Mouse (Mus musculus): ENCODE measurements around the gene Med14. TPM values are rescaled to one million over a fixed set of nuclear protein-coding genes. Genes with fewer than 3 reads are reported as not detected.

The Med14 gene
- polyA plus RNA-seq, 1 experiment from 2014 or later, result 4.5 TPM

DNA sequence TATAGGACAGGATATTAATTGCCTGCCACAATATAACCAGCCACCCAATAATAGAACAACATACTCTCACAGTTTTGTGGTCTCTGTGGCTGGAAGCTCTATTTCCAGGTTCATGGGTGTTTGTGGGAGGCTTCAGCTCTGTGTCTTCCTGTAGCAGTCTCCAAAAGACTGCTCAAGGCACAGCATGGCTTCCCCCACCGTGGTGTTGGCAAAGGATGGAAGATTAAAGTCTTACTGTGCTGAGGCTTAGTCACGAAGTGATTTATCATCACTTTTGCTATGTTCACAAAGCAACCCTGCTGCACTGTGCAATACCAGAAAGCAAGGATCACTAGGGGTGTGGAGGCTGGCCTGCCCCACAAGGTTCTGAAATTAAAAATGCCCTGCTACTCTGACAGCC is 108.0 kb downstream of the Med14 start:
- Histone ChIP-seq H3K4me1 (replicated peaks) (no peaks in the 10 kb centered on the region), H3K4me2 (no peak overlapping the region), H3K9me3 (replicated peaks) (no peaks in the 10 kb centered on the region), H3K4me3 (replicated peaks) (no peak overlapping the region), H3K27me3 (no peaks in the 10 kb centered on the region), H3K36me3 (replicated peaks) (peaks cover 18% of the 10 kb centered on the region), H3K27ac (replicated peaks) (no peak overlapping the region), H3K9ac (no peak overlapping the region)
- WGBS (ENCODE audit: insufficient replicate concordance), result 68% methylated on average over 2 of the region's 2 CpGs
- no peak for ATAC-seq (ENCODE audit: insufficient read depth)

DNA sequence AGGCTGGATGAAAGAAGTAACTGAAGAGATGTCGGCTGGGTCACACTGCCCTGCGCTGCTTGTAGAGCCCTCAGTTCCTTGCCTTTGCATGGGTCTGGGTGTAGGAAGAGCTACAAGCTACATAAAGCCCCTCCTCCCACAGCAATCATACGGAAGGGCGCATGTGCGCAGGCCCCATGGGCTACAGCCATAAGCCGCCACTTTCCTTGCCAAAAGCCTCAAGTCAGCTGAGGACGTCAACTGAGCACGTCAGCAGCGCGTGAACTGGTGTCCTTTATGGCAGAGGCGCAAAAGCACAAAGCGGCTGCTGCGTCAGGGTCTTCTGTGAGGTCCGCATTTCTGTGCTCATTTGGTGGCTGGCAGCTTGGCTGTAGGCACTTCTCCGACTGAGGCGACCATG is 110.0 kb downstream of the Med14 start:
- Histone ChIP-seq H3K36me3 (replicated peaks) (peaks cover 11% of the 10 kb centered on the region), H3K27ac (replicated peaks) (no peak overlapping the region), H3K4me2 (no peak overlapping the region), H3K4me3 (replicated peaks) (no peak overlapping the region), H3K4me1 (replicated peaks) (no peaks in the 10 kb centered on the region), H3K9me3 (replicated peaks) (no peaks in the 10 kb centered on the region), H3K27me3 (no peaks in the 10 kb centered on the region), H3K9ac (no peak overlapping the region)
- WGBS (ENCODE audit: insufficient replicate concordance), result 85% methylated on average over 16 of the region's 16 CpGs
- ATAC-seq (ENCODE audit: insufficient read depth), result no peak

DNA sequence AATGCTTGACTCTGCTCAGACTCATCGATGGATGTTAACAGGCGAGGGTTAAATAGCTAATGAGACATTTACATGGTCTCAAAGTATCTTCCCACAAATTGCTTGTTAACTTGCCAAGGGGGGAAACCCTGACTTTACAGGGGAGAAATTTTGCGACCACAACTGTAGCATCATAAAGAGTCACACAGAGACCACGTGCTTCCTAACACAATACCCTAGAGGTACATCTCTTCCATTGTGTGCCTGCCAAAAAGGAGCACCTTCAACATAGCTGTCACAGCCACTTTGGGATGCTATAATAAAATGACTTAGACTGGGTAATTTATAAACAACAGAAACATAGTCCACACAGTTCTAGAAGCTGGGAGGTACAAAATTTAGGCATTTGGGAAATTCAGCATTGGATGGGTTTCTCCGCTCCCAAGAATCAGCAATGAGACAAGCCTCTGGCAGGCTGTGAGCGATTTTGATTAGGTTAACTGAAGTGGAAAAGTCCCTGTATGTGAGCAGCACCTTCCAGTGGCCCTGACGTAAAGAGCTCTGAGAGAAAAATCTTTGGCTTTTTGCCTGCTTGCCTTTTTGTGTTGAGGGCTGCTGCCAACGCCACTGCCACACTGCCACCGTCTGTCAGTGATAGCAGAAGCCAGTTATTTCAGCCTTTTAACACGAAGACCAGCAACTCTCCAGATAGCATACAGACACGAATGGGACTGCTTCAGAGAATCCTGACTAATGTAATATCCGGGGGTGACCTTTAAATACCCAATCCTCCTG is 116.2 kb downstream of the Med14 start:
- Histone ChIP-seq H3K4me2 (no peak overlapping the region), H3K36me3 (replicated peaks) (no peaks in the 10 kb centered on the region), H3K9me3 (replicated peaks) (no peaks in the 10 kb centered on the region), H3K27ac (replicated peaks) (no peak overlapping the region), H3K4me1 (replicated peaks) (no peaks in the 10 kb centered on the region), H3K9ac (no peak overlapping the region), H3K27me3 (no peaks in the 10 kb centered on the region), H3K4me3 (replicated peaks) (no peak overlapping the region)
- 54% methylated on average over 12 of the region's 12 CpGs for whole genome bisulfite sequencing (ENCODE audit: insufficient replicate concordance)
- no peak for ATAC-seq (ENCODE audit: insufficient read depth)

DNA sequence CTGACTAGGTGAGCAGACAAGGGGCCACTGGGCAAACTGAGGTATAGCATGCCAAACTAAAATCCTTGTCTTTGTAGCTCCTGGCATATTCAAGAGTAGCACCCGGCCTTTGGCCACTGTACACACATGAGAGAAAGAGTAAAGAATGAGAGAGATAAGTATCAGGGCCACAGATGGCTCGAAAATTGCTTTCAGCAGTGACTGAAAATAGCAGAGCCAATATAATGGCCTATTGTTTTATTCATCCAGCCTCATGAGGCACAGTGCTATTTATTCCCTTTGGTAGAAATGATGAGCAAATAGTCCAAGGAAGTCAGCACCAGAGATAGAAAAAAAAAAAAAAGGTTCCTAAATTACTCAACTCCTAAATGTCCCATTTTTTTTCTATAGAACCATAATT is 116.9 kb downstream of the Med14 start:
- Histone ChIP-seq H3K4me1 (replicated peaks) (no peaks in the 10 kb centered on the region), H3K4me2 (no peak overlapping the region), H3K27ac (replicated peaks) (no peak overlapping the region), H3K9me3 (replicated peaks) (no peaks in the 10 kb centered on the region), H3K9ac (no peak overlapping the region), H3K27me3 (no peaks in the 10 kb centered on the region), H3K4me3 (replicated peaks) (no peak overlapping the region), H3K36me3 (replicated peaks) (no peaks in the 10 kb centered on the region)
- 26% methylated on average over 2 of the region's 2 CpGs for WGBS (ENCODE audit: insufficient replicate concordance)
- ATAC-seq (ENCODE audit: insufficient read depth), result no peak

Other genes starting within 250 kb of the Med14 start
- 63.5 and 63.6 TPM in 2 replicates for gene Atp6ap2, start 174.3 kb downstream of the Med14 start, polyA plus RNA-seq (2015; fragmentation: Nextera tagmentation; extraction: Ambion mirVana)
- gene 1810030O07Rik, start 88.4 kb downstream of the Med14 start, polyA plus RNA-seq (2015; fragmentation: Nextera tagmentation; extraction: Ambion mirVana), result 10.1 and 11.0 TPM in 2 replicates

All from liver, embryonic 15.5 days (tissue).